Mouse (Mus musculus): ENCODE measurements around the gene Yjefn3.

Yjefn3 gene

DNA sequence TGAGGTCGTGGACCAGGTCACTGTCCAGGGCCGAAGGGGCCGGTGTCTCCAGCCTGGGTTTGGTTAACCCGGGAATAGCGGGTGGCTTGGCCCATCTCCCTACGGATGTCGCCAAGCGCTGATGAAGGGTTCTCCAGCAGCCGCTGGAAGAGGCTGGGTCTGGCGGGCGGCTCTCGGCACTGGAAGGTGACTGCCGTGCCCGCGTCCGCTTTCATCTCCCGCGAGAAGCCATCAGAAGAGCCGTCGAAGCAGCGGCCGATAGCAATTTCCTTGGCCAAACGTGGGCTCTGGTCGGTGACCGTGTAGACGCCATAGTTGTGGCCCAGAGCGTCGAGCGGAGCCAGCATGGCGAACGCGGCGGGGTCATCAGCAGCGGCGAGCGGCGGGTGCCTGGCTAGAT, 21.7 kb downstream of the Yjefn3 start:
- DNase-seq (ENCODE audit: low spot score in 2 of 2), result no peak

DNA sequence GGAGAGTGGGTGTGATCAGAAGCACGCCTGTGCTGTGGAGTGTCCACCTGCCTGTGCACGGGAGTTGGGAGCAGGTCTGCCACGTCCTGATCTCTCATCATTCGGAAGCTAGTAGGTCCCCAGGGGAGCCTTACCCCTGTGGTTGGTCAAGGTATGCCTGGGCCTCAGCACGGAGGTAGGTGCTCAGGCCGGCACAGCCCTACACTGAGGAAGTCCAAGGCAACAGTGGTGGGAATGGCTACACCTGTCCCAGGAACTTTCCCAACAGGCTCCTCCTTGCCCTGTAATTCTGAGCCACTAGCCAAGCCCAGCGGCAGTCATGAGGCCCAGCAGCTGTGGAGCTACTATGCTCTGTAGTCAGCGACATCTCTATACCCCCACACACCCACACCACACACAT, 22.8 kb downstream of the Yjefn3 start:
- no peak for DNase-seq (ENCODE audit: low spot score in 2 of 2)

DNA sequence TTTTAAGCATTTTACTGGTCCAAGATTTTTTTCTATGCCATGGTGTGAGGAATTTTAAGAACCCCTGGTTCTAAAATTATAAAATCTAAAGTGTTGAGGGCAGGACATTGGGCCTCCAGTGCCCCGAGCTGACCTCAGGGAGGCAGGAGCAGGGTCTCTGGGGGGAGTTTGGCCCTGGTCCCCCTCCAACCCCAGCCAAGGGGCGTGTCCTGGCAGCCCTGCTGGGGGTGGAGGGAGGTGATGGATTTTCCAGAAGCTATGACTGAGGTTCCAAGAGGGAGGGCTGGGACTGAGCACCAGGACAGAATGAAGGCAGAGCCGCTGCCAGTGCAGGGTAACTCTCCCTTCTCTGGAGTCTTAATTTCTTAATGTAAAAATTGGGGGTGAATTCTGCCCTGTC, 24.5 kb downstream of the Yjefn3 start:
- DNase-seq (ENCODE audit: low spot score in 2 of 2), result no peak

DNA sequence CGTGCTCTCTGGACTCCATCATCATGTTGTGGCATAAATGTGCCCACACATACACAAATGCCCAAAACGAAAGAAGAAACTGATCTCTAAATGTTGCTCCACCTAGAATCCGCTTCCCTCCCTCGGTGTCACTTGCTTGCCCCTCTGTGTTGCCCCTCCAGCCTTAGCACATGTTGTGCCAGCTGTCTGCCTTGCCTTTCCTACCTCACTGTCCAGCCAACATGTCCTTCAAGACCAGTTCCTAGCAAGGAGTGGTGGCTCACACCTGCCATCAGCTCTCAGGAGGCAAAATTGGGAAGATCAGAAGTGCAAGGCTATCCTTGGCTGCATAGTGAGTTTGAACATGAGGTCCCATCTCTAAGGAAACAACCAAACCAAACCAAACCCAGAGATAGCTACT, 25.1 kb downstream of the Yjefn3 start:
- DNase-seq (ENCODE audit: low spot score in 2 of 2), result no peak

DNA sequence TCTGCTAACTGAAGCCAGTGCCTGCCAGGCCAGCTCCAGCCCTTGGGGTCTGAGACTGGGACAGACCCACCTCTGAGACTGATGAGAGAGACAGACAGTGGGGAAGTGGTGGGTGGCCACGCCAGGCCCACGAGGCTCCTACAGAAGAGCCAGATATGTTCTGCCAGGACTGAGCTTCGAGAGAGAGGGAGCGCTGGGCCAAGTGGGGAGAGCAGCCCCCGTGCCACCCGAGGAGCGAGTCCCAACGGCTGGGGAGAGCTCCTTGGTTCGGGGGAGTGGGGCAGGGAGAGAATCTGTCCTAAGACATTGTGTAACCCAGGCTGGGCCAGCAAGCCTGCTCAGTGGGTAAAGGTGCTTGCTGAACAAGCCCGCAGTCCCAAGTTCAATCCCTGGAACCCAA, 25.5 kb downstream of the Yjefn3 start:
- no peak for DNase-seq (ENCODE audit: low spot score in 2 of 2)

DNA sequence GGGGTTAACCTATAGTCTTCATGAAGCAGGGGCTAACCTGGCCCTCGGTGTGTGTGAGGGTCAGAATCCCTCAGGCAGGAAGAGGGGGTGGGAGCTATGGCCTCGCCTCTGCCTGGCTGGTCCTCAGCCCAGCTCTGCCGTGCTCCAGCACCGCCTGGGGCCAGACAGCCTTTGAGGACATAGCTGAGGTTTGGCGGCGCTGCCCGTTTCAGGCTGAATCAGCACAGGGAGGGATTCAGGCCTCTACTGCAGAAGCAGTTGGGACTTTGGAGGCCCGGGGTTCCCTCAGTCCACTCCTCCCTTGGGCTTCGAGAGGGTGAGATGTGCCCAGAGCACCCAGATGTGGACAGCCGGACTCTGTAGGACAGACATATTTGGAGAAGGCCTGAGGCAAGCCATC, 26.4 kb downstream of the Yjefn3 start:
- no peak for DNase-seq (ENCODE audit: low spot score in 2 of 2)

DNA sequence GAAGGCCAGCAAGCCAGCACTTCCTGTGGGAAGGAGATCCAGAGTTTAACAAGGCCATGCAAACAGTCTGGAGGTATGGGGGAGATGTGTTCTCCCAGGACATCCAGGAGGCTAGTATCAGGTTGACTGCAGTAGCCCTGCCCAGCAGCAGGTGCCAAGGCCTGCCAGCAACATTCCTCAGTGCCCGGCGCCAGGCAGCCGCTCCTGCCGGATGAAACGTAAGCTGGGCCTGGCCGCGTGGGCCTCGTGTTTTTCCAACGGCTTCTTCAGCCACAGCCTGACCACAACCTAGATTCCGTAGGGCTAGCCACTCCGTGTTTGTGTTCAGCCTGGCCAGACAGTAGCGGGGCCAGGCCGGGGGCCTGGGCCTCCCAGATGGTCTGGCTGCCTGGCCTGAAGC, 27.9 kb downstream of the Yjefn3 start:
- DNase-seq (ENCODE audit: low spot score in 2 of 2), result no peak

DNA sequence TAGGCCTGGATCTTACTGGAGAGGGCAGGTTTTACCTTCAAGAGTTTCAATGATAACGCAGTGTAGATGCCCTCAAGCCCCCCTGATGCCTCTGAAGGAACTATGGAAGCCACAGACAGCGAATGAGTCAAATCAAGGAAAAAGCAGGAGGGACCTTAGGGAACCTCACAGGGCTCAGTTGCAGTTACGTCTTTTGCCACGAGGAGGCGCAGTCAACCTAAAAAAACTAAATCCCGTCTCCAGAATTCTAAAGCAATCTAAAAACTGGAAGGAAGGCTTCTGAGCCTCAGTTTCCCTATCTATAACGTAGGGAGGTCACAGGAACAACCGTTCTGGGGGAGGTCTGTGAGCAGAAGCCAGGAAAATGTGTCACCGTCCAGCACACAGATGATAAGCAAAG, 28.4 kb downstream of the Yjefn3 start:
- no peak for DNase-seq (ENCODE audit: low spot score in 2 of 2)

DNA sequence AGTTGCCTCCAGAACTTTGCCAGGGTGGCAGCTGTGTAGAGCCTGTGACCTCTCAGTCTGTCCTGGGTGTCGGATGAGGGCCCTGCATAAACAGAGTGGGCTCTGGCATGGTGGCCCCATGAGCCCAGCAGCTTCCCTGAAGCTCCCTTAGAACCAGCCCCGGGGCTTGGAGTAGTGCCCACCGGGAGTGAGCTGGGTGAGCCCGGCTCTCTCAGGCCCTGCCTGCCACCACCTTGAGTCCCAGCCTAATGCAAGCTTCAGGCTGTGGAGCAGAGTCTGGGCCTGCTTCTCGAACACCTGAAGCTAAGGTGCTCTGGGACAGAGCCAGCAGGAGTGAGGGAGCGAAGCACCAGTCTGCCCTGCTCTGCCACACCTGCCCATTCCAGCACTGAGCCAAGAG, 31.6 kb downstream of the Yjefn3 start:
- no peak for DNase-seq (ENCODE audit: low spot score in 2 of 2)

DNA sequence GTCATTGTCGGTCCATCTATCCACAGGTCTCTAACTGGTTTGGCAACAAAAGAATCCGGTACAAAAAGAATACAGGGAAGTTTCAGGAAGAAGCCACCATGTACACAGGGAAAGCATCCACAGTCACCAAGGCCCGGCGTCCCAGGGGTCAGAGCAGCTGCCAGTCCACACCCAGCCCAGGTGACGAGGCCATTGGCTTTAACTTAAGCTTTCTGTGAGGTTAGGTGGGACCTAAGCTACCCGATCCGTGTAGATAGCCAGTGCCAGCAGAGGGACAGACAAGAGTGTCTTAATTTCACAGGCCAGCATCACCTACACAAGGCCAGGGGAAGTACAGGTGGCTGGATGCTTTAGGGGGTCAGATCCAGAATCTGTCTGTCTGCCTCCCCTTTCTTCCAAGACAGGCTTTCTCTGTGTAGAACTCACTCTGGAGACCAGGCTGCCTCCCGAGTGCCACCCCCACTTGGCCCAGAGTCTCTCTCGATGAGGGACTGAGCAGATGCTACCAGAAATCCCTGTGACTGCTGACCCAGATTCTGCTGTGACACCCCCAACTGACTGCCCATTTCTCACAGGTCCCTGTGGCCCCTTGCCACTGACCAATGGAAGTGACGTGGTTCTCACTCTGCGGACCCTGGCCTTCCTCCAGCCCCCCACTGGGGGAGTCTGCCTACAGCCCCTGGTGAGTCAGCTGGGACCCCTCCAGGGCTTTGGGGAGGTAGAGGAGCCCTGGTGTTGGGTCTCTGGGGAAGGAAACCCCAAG, 32.3 kb downstream of the Yjefn3 start:
- DNase-seq (ENCODE audit: low spot score in 2 of 2), result no peak

DNA sequence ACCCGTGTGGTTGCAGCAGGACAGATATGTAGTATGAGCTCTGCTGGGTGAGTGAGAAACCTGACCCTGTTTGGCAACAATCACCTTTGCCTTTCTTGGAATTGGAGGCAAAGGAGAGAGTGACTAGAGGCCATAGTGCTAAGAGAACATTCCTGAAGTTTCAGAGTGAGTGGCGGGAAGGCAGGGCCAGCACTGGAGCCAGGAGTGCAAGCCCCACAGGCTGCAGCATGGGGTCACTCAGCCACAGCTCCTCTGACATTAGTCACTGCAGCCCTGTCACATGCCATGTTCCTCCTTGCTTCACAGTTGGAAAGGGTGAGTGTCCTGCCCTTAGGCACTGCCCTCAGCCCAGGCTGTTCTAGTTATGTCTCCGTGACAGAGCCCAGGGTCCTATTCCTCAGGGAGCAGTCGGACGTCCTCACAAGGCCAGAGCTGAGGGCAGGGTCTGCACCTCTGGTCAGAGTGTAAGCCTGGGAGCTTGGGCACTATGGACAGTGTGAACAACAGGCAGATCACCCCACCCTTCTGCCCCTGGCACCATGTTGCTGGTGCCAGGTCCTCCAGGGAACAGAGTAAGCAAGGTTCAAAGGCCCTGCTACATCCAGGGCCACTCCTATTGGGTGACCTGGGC, 34.7 kb downstream of the Yjefn3 start:
- peak in 1 of 2 experiments; percentile 58 for DNase-seq (ENCODE audit: low spot score in 2 of 2)

DNA sequence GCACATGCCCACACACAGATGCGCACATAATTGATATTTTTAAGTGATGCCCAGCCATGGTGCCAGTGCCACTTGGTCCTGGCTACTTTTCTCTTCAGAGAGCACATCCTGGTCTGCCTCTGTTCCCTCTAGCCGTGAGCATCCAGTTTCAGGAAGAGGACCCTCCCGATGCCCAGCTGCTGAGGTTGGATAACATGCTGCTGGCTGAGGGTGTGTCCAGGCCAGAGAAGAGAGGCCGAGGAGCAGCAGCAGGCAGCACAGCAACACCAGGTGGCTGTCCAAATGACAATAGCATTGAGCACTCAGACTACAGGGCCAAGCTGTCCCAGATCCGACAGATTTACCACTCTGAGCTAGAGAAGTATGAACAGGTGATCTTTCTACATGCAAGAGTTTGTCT, 38.3 kb downstream of the Yjefn3 start:
- no peak for DNase-seq (ENCODE audit: low spot score in 2 of 2)

DNA sequence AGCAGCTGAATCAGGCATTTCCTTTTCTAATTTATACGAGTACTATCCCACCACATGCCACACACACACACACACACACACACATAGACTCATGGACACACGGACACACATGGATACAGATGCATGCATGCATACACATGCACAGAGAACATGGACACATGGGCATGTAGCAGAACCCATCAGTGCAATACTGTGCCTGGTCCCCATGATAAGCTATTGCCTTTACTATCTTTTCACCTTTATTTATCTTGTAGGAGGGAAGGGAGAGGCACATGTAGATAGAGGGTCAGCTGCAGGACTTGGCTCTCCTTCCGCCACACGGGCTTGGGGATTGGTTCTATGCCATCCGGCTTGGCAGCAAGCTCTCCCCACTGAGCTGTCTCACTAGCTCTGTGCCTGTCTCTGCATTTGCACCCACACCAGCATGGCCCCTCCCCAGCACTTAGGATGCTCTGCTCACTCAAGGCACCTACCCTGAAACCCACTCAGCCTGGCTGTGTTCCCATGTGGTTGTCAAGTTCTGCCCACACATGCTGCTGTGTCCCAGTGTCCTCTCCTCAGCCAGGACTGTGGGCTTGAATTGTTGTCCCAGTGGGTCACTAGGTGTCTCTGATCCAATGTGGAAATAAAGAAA, 39.0 kb downstream of the Yjefn3 start:
- no peak for DNase-seq (ENCODE audit: low spot score in 2 of 2)

DNA sequence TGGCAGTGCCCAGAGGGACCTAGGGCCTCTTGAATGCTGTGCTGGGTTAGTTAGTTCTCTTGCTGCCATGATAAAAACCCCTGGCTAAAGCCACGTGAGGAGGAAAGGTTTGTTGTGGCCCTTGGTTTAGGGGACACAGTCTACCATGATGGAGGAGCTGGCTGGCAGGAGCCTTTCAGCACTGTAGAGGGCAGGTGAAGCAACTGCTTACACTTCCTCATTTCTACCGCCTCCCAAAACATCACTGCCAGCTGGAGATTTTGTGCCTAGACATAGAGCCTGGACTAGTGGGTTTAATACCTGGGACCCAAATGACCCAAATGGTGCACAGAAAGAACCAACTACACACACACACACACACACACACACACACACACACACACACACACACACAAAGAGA, 41.3 kb downstream of the Yjefn3 start:
- DNase-seq (ENCODE audit: low spot score in 2 of 2), result no peak

DNA sequence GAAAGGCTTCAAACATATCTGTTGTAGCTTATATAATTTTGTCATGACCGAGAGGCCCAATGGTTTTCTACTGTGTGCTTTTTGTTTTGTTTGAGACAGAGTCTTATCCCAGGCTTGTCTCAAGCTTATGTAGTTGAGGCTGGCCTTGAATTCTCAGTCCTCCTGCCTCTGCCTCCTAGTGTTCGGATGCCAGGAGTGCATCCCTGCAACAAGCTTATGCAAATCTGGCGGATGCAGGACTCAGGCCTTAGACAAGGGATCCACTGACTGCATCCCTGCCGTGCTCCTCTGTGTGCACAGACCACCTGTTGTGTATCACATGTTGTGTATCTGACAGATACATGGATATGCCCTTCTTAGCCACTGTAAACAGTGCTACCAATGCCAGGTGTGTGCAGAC, 41.7 kb downstream of the Yjefn3 start:
- no peak for DNase-seq (ENCODE audit: low spot score in 2 of 2)

DNA sequence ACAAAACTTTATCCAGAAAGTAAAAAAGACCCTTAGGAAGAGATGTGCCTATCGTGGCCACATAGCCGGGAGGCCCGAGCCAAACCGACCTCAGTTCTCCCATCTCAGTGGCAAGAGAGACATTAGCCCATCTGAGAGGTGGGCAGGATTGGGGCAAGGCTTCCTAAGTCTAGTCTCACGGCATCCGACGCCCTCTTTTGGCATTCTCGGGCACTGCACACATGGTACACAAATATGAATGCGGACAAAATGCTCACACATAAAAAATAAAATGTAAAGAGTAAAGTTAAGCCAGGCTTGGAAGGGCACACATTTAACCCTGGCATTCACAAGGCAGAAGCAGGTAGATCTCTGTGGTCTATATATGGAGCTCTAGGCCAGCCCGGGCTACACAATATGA, 48.6 kb downstream of the Yjefn3 start:
- DNase-seq (ENCODE audit: low spot score in 2 of 2), result no peak

DNA sequence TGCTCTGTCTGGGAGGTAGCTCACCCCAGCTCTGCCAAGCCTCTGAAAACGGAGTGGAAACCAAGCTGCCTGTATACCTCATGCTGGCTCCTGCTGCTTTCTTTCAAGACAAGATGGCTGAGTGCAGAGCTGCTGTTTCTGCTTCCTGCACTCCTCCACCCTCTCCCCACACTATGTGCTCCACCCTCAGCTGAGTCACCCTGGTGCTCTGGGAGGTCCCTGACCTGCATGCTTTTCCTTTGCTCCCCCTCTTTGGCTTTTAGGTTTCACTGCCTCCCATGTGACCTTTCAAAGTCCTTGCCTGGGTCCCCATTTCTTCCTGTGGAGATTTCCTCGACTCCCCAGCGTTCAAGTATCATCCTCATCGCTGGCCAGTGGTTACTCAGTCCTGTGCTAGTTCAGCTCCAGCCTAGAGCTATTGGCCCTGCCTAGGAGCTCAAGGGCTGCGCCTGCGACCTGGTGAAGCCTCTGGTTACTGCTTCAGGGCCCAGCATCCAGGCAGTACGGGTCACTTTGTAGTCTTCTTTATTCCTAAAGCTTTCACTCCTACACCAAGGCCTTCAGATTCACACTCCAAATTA, 51.5 kb downstream of the Yjefn3 start:
- DNase-seq (ENCODE audit: low spot score in 2 of 2), result no peak

DNA sequence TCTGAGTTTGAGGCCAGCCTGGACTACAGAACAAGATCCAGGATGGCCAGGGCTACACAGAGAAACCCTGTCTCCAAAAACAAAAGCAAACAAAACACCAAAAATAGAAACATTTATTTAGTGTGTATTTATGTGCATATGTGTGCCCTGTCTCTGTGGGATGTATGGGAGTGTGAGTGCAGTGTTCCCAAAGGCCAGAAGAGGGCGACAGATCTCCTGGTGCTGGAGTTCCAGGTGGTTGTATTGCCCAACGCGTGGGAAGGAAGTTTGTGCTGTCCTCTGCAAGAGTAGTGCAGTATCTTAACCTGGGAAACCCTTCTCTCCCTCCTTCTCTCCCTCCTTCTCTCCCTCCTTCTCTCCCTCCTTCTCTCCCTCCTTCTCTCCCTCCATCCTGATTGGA, 52.6 kb downstream of the Yjefn3 start:
- no peak for DNase-seq (ENCODE audit: low spot score in 2 of 2)

DNA sequence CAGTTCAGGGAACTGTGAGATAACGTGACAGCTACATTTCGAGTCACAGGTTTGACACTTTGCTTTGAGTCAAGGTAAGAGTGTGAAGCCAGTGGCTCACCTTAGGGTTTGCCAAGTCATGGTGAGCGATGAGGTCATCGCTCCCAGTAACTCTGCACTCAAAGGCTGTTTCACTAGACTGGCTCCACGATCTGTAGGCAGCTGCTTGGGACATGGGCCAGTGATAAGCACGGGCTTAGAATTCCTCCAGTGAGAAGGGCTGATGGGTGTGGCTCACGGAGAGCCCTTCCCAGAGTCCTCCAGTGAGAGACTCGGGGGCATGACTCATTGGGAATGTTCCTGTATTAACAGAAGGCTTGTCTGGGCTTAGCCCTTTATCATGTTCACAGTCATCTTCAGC, 53.6 kb downstream of the Yjefn3 start:
- peak; percentile 33 to 61 for DNase-seq (ENCODE audit: low spot score in 2 of 2)

DNA sequence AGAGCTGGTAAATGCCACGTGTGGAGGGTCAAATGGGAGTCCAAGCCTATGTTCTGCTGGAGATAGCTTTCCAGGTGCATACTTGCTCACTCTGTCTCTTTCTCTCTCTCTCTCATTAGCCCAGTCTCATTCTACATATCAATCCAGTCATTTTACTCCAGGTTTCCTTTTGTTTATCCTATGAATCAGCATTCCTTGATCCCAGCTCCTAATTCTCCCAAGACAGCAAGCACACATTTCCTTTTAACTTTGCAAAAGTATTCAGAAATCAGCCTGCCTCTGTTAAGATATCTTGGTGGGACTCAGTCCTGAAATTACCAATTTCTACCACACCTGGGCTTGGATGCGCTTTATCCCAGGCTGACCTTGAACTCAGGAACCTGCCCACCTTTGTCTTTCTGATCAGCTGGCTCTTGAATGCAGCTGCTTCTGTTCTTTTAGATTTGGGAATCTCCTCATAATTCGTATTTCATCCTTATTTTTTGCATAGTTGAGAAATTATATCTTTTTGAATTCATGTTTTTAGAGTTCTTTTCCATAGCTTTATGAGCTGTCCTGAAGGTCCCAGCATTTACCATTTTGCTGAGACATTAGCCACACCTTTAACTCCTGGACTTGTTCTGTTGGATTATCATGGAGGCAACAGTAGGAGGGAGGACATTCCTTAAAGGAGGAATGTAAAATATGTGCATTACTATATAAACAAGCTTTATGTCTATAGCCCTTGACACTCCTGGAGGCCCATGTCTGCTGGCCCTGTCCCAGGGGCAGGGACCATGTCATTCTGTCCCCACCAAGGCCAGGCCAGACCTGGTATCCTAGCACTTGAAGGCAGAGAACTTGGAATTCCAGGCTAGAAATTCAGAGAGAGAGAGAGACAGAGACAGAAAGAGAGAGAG, 55.1 kb downstream of the Yjefn3 start:
- DNase-seq (ENCODE audit: low spot score in 2 of 2), result no peak
